Mouse (Mus musculus) kidney, postnatal 0 days (tissue): ENCODE results near the gene Tal1. TPM values are rescaled to one million over a fixed set of nuclear protein-coding genes. Genes with fewer than 3 reads are reported as not detected.

Source experiments
- ATAC-seq: fragments of 200-750 bp; cut with Nextera tagmentation; replicated peaks from 2 replicates; pipeline ENCODE4 v1.8.0; 2017; ENCODE audit warnings: low read depth, moderate number of reproducible peaks, moderate TSS enrichment, moderate library complexity; ENCODE audit not compliant: low FRiP score
- DNase-seq: peaks from one replicate; pipeline ENCODE4 v3.0.0-alpha.2; 2016; ENCODE audit warnings: low spot score
- H3K27ac ChIP-seq: fragments of 300-500 bp; sonication (generic); 2 replicates; pipeline ENCODE4 v1.5.1; 2014; ENCODE audit warnings: mild to moderate bottlenecking
- H3K27me3 ChIP-seq: fragments of 300-500 bp; sonication (generic); 2 replicates; pipeline ENCODE4 v1.6.1; 2014; ENCODE audit warnings: low read length, mixed read lengths; ENCODE audit not compliant: insufficient read depth
- H3K36me3 ChIP-seq: fragments of 300-500 bp; sonication (generic); 2 replicates; pipeline ENCODE4 v1.6.1; 2014; ENCODE audit warnings: low read length, mixed read lengths; ENCODE audit not compliant: insufficient read depth
- H3K4me1 ChIP-seq: fragments of 300-500 bp; sonication (generic); replicated peaks from 2 replicates; pipeline ENCODE4 v1.6.1; 2014; ENCODE audit warnings: antibody characterized with exemption, low read length, mixed read lengths; ENCODE audit not compliant: insufficient read depth
- H3K4me2 ChIP-seq: fragments of 300-500 bp; sonication (generic); 2 replicates; pipeline ENCODE4 v1.6.1; 2014; ENCODE audit warnings: mild to moderate bottlenecking, low read length, moderate library complexity, mixed read lengths
- H3K4me3 ChIP-seq: fragments of 300-500 bp; sonication (generic); replicated peaks from 2 replicates; pipeline ENCODE4 v1.5.1; 2014; ENCODE audit warnings: low read depth, low read length
- H3K9ac ChIP-seq: fragments of 300-500 bp; sonication (generic); 2 replicates; pipeline ENCODE4 v1.6.1; 2014; ENCODE audit warnings: low read depth, low read length
- H3K9me3 ChIP-seq: fragments of 300-500 bp; sonication (generic); replicated peaks from 2 replicates; pipeline ENCODE4 v1.6.1; 2016; ENCODE audit warnings: low read length, inconsistent platforms, mixed read lengths
- CTCF ChIP-seq: IDR thresholded peaks from 2 replicates; pipeline ENCODE4 v1.5.1; 2016; ENCODE audit warnings: antibody characterized with exemption, low read depth, mild to moderate bottlenecking, moderate library complexity
- WGBS: fragments of 180-500 bp; shearing (Covaris S2); extraction: QIAGEN DNeasy Blood & Tissue Kit; methylation state at CpG from one replicate; pipeline ENCODE4 v1.1.7; 2014; 5-methylcytosine and 5-hydroxymethylcytosine counted together
- polyA plus RNA-seq: library from polyadenylated mRNA; unstranded; fragments of >200 nt; fragmentation: Nextera tagmentation; extraction: Ambion mirVana; gene quantifications from 2 replicates; pipeline ENCODE4 v1.2.1, GENCODE M21; 2015

The Tal1 gene
- polyA plus RNA-seq, 1 experiment from 2014 or later, result 1.1 TPM

GRCm38 (mm10) chr4:115088611-115089338, 32.5 kb downstream of the Tal1 start, which contains the start of gene Pdzk1ip1:
TSS of gene Pdzk1ip1 (plus strand) at chr4:115088708.
- peak within 1 kb of the TSS; percentile 60 for H3K9ac ChIP-seq
- peak within 1 kb of the TSS; percentile 91 for H3K27ac ChIP-seq
- peak; percentile 57 for DNase-seq
- no peaks in the 10 kb centered on the region for H3K9me3 ChIP-seq
- H3K4me3 ChIP-seq, result peak within 1 kb of the TSS; percentile 35
- ATAC-seq, result peak; percentile 76
- peak within 1 kb of the TSS; percentile 50 for H3K4me2 ChIP-seq
- H3K27me3 ChIP-seq, result no peaks in the 10 kb centered on the region
- 0 out of 2 replicates have a peak, but pooled peaks cover 12% of the 10 kb centered on the region for H3K4me1 ChIP-seq
- no peak for TF ChIP-seq CTCF
- no peaks in the 10 kb centered on the region for H3K36me3 ChIP-seq
- 15% methylated on average over 11 of the region's 11 CpGs for WGBS

GRCm38 (mm10) chr4:115090592-115090991, 34.4 kb downstream of the Tal1 start:
- 63% methylated on average over 2 of the region's 2 CpGs for WGBS
- Histone ChIP-seq H3K4me2 (peak overlapping the region; percentile 50), H3K4me1 (0 out of 2 replicates have a peak, but pooled peaks cover 12% of the 10 kb centered on the region), H3K4me3 (no peak overlapping the region), H3K27me3 (no peaks in the 10 kb centered on the region), H3K36me3 (no peaks in the 10 kb centered on the region), H3K9me3 (no peaks in the 10 kb centered on the region), H3K9ac (no peak overlapping the region), H3K27ac (peak overlapping the region; percentile 91)
- no peak for TF ChIP-seq CTCF
- peak; percentile 12 for DNase-seq
- peak; percentile 52 for ATAC-seq

GRCm38 (mm10) chr4:115091806-115092205, 35.6 kb downstream of the Tal1 start:
- Histone ChIP-seq H3K27ac (0 out of 2 replicates have a peak overlapping the region, but pooled peaks have one; percentile 11), H3K9me3 (no peaks in the 10 kb centered on the region)
- DNase-seq, result no peak

DNA sequence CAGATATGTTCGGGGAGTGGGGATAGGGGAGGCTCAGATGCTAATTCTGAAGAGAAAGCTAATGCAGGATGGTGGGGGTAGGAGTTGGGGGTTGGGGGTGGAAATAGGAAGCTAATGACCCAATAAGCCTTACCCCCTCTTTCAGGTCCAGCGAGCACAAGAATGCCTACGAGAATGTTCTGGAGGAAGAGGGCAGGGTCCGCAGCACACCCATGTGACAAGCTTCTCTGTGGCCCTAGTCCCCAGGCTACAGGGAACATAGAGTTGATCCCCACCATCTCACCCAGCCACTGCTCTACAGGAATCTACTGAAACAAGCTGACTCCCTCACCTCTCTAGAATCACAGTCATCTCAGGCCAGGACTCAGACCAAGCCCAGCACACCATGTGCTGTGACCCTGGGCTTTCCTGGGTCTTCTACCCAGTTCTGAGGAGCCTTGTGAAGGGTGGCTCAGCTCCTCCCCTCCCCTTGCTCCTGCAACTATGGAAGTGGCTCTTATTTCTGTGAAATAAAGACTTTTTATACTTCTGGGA, 37.2 kb downstream of the Tal1 start:
- no peaks in the 10 kb centered on the region for H3K9me3 ChIP-seq
- TF ChIP-seq CTCF, result no peak
- H3K36me3 ChIP-seq, result no peaks in the 10 kb centered on the region
- ATAC-seq, result peak; percentile 30; the same call in 1 of the 2 replicates
- no peak overlapping the region for H3K4me2 ChIP-seq
- no peak overlapping the region for H3K4me3 ChIP-seq
- no peaks in the 10 kb centered on the region for H3K27me3 ChIP-seq
- peak overlapping the region; percentile 76 for H3K27ac ChIP-seq
- WGBS, result 57% methylated on average over 4 of the region's 4 CpGs
- no peak overlapping the region for H3K9ac ChIP-seq
- peaks cover 6% of the 10 kb centered on the region; the same call in 1 of the 2 replicates for H3K4me1 ChIP-seq
- peak; percentile 50 for DNase-seq

More at GRCm38 (mm10) chr4:115091806-115092205, 35.6 kb downstream of the Tal1 start:
- Histone ChIP-seq H3K36me3 (no peaks in the 10 kb centered on the region), H3K27me3 (no peaks in the 10 kb centered on the region), H3K4me3 (no peak overlapping the region), H3K4me1 (peaks cover 13% of the 10 kb centered on the region; the same call in 1 of the 2 replicates), H3K4me2 (0 out of 2 replicates have a peak overlapping the region, but pooled peaks have one; percentile 50), H3K9ac (no peak overlapping the region)
- ATAC-seq, result no peak
- no peak for TF ChIP-seq CTCF
- WGBS, result 72% methylated on average over 3 of the region's 3 CpGs

DNA sequence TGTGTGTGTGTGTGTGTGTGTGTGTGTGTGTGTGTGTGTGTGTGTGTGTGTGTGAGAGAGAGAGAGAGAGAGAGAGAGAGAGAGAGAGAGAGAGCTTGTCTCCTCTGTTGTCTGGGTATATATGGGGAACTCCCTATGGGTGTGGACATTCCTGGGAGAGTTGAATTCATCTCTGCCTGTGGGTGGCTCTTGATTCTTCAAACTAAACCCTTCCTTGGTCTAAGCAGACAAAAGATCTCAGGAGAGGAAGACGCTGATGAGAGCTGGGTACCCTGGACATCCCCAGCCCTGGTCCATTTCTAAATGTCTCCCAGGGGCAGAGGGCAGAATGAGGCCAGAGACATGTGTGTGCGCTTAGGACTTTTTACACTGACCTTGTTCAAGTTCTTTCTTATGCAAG, 37.8 kb downstream of the Tal1 start:
- Histone ChIP-seq H3K36me3 (no peaks in the 10 kb centered on the region), H3K27ac (0 out of 2 replicates have a peak overlapping the region, but pooled peaks have one; percentile 76), H3K9me3 (no peaks in the 10 kb centered on the region), H3K4me1 (peaks cover 4% of the 10 kb centered on the region; the same call in 1 of the 2 replicates), H3K4me2 (no peak overlapping the region), H3K9ac (no peak overlapping the region), H3K4me3 (no peak overlapping the region), H3K27me3 (no peaks in the 10 kb centered on the region)
- no peak for DNase-seq
- no peak for ATAC-seq
- TF ChIP-seq CTCF, result no peak
- 91% methylated on average over 2 of the region's 2 CpGs for WGBS

GRCm38 (mm10) chr4:115095671-115096434, 39.6 kb downstream of the Tal1 start:
- Histone ChIP-seq H3K27me3 (no peaks in the 10 kb centered on the region), H3K9ac (peak overlapping the region; percentile 54; the same call in 1 of the 2 replicates), H3K36me3 (no peaks in the 10 kb centered on the region), H3K4me1 (peaks cover 4% of the 10 kb centered on the region; the same call in 1 of the 2 replicates), H3K9me3 (no peaks in the 10 kb centered on the region), H3K4me3 (peak overlapping the region; percentile 42), H3K27ac (peak overlapping the region; percentile 83), H3K4me2 (peak overlapping the region; percentile 93)
- under 1% methylated on average over 31 of the region's 31 CpGs for WGBS
- peak; percentile 68 for ATAC-seq
- DNase-seq, result peak; percentile 40
- TF ChIP-seq CTCF, result no peak
